Mouse (Mus musculus): ENCODE results near the gene Slc35a5. TPM values are rescaled to one million over a fixed set of nuclear protein-coding genes. Genes with fewer than 3 reads are reported as not detected.

Gene Slc35a5
- total RNA-seq (2021), result 10 to 100 TPM; 45.0 to 50.4 TPM

GRCm38 (mm10) chr16:45158522-45159388, at the start of gene Slc35a5, which contains the start of gene Atg3:
Slc35a5 (minus strand) TSS chr16:45158706.
Atg3 (plus strand) TSS chr16:45158785.
- intact Hi-C loops (cut with DNase I), result loop anchor here (5.0 kb wide), 1 partner anchor 411 kb away; the partner anchor contains the start of gene Gtpbp8
- DNase-seq (ENCODE audit: low spot score in 2 of 2), result peak; percentile 95 to 97

GRCm38 (mm10) chr16:45204859-45205670, 46.6 kb upstream of the Slc35a5 start:
- no peak for DNase-seq (ENCODE audit: low spot score in 2 of 2)
- intact Hi-C loops (cut with DNase I), result no loop called here

- intact Hi-C loops (cut with DNase I), result no loop called here
- no peak for DNase-seq (ENCODE audit: low spot score in 2 of 2)
These were observed 45.9 kb upstream of the Slc35a5 start for GRCm38 (mm10) chr16:45204438-45204837.

- intact Hi-C loops (cut with DNase I), result no loop called here
- DNase-seq (ENCODE audit: low spot score in 2 of 2), result no peak
These were observed 42.9 kb upstream of the Slc35a5 start for GRCm38 (mm10) chr16:45201395-45201794.

- intact Hi-C loops (cut with DNase I), result loop anchor here (1.0 to 5.0 kb wide), 2 partner anchors 215 to 433 kb away; no protein-coding TSS in a partner anchor
- peak; percentile 59 to 83 for DNase-seq (ENCODE audit: low spot score in 2 of 2)
These were observed 38.3 kb upstream of the Slc35a5 start for GRCm38 (mm10) chr16:45196816-45197215.

GRCm38 (mm10) chr16:45192613-45193012, 34.1 kb upstream of the Slc35a5 start:
- intact Hi-C loops (cut with DNase I), result loop anchor here (5.0 kb wide), 1 partner anchor 485 kb away; no protein-coding TSS in a partner anchor
- DNase-seq (ENCODE audit: low spot score in 2 of 2), result peak; percentile 75 to 82

- DNase-seq (ENCODE audit: low spot score in 2 of 2), result no peak
- intact Hi-C loops (cut with DNase I), result no loop called here
These were observed 23.3 kb upstream of the Slc35a5 start for GRCm38 (mm10) chr16:45181824-45182223.

GRCm38 (mm10) chr16:45178552-45178951, 20.0 kb upstream of the Slc35a5 start:
- intact Hi-C loops (cut with DNase I), result no loop called here
- no peak for DNase-seq (ENCODE audit: low spot score in 2 of 2)

GRCm38 (mm10) chr16:45159389-45159716, 847 bp upstream of the Slc35a5 start:
- intact Hi-C loops (cut with DNase I), result loop anchor here (5.0 kb wide), 1 partner anchor 412 kb away; the partner anchor contains the start of gene Gtpbp8

GRCm38 (mm10) chr16:45158136-45158521, 377 bp downstream of the Slc35a5 start:
- intact Hi-C loops (cut with DNase I), result loop anchor here (5.0 kb wide), 1 partner anchor 411 kb away; the partner anchor contains the start of gene Gtpbp8
- DNase-seq (ENCODE audit: low spot score in 2 of 2), result peak; percentile 57 to 67

More at GRCm38 (mm10) chr16:45159389-45159716, 847 bp upstream of the Slc35a5 start:
- DNase-seq (ENCODE audit: low spot score in 2 of 2), result no peak

GRCm38 (mm10) chr16:45154741-45155250, 3.7 kb downstream of the Slc35a5 start:
- intact Hi-C loops (cut with DNase I), result loop anchor here (5.0 kb wide), 1 partner anchor 407 kb away; the partner anchor contains the start of gene Gtpbp8
- DNase-seq (ENCODE audit: low spot score in 2 of 2), result no peak

GRCm38 (mm10) chr16:45148488-45149082, 9.9 kb downstream of the Slc35a5 start:
- intact Hi-C loops (cut with DNase I), result no loop called here
- no peak for DNase-seq (ENCODE audit: low spot score in 2 of 2)

- no peak for DNase-seq (ENCODE audit: low spot score in 2 of 2)
- intact Hi-C loops (cut with DNase I), result no loop called here
These were observed 13.4 kb downstream of the Slc35a5 start for GRCm38 (mm10) chr16:45145119-45145518.

GRCm38 (mm10) chr16:45142565-45142964, 15.9 kb downstream of the Slc35a5 start:
- no peak for DNase-seq (ENCODE audit: low spot score in 2 of 2)
- intact Hi-C loops (cut with DNase I), result loop anchor here (5.0 kb wide), 1 partner anchor 180 kb away; no protein-coding TSS in a partner anchor

- intact Hi-C loops (cut with DNase I), result loop anchor here (5.0 kb wide), 1 partner anchor 179 kb away; no protein-coding TSS in a partner anchor
- no peak for DNase-seq (ENCODE audit: low spot score in 2 of 2)
These were observed 16.8 kb downstream of the Slc35a5 start for GRCm38 (mm10) chr16:45141711-45142110.

GRCm38 (mm10) chr16:45127936-45128710, 30.4 kb downstream of the Slc35a5 start:
- intact Hi-C loops (cut with DNase I), result loop anchor here (10.0 kb wide), 1 partner anchor 363 kb away; the partner anchor contains the start of gene Cd200r1
- peak; percentile 25 to 89 for DNase-seq (ENCODE audit: low spot score in 2 of 2)

GRCm38 (mm10) chr16:45124230-45125203, 34.0 kb downstream of the Slc35a5 start:
- no peak for DNase-seq (ENCODE audit: low spot score in 2 of 2)
- intact Hi-C loops (cut with DNase I), result loop anchor here (10.0 kb wide), 1 partner anchor 360 kb away; the partner anchor contains the start of gene Cd200r1
